Mouse (Mus musculus) heart, adult 10 weeks (tissue): ENCODE results near the gene Cys1. TPM values are rescaled to one million over a fixed set of nuclear protein-coding genes. Genes with fewer than 3 reads are reported as not detected.

Experiments used
- polyA plus RNA-seq: library from polyadenylated mRNA; stranded (reverse); fragments of 350-450 nt; fragmentation: Illumina TruSeq; extraction: RNeasy Lipid Tissue Mini Kit (QIAGEN cat#74804); gene quantifications from one replicate; pipeline ENCODE4 v1.2.3, GENCODE M21; 2014; ENCODE audit warnings: low read depth, low replicate concordance

Gene Cys1
- polyA plus RNA-seq = 3.7 TPM

GRCm38 (mm10) chr12:24681286-24682023 lies at the start of gene Cys1:
TSS of gene Cys1 (minus strand) at chr12:24681813.

GRCm38 (mm10) chr12:24707954-24708823 lies 26.6 kb upstream of the Cys1 start, which contains the start of gene Rrm2:
TSS of gene Rrm2 (plus strand) at chr12:24708241.

GRCm38 (mm10) chr12:24651063-24651557 lies 30.5 kb downstream of the Cys1 start, which contains the start of gene Klf11:
TSS of gene Klf11 (plus strand) at chr12:24651274.

Other genes with a start within 250 kb of the Cys1 start
- gene Taf1b, start 183.5 kb downstream of the Cys1 start, polyA plus RNA-seq = 11.3 TPM
- 0.39 TPM for gene Grhl1, start 109.5 kb downstream of the Cys1 start, polyA plus RNA-seq
- gene Klf11, start 30.5 kb downstream of the Cys1 start, polyA plus RNA-seq = 8.2 TPM
- gene Rrm2, start 26.4 kb upstream of the Cys1 start, polyA plus RNA-seq = 1.7 TPM
- gene Mboat2, start 149.1 kb upstream of the Cys1 start, polyA plus RNA-seq = 6.8 TPM